Mouse (Mus musculus) lung, embryonic 15.5 days (tissue): ENCODE results near the gene Marveld3. TPM values are rescaled to one million over a fixed set of nuclear protein-coding genes. Genes with fewer than 3 reads are reported as not detected.

Source experiments
- ATAC-seq: fragments of 200-750 bp; cut with Nextera tagmentation; 2 replicates; pipeline ENCODE4 v1.8.0; 2017; ENCODE audit warnings: moderate number of reproducible peaks, borderline replicate concordance; ENCODE audit not compliant: low FRiP score, low TSS enrichment; ENCODE audit errors: extremely low read depth
- H3K27ac ChIP-seq: fragments of 300-500 bp; sonication (generic); 2 replicates; pipeline ENCODE4 v1.5.1; 2015; ENCODE audit warnings: moderate library complexity, mild to moderate bottlenecking, inconsistent platforms
- H3K27me3 ChIP-seq: fragments of 300-500 bp; sonication (generic); 2 replicates; pipeline ENCODE4 v1.6.1; 2015; ENCODE audit warnings: inconsistent platforms
- H3K36me3 ChIP-seq: fragments of 300-500 bp; sonication (generic); 2 replicates; pipeline ENCODE4 v1.6.1; 2015; ENCODE audit warnings: inconsistent platforms
- H3K4me1 ChIP-seq: fragments of 300-500 bp; sonication (generic); 2 replicates; pipeline ENCODE4 v1.6.1; 2015; ENCODE audit warnings: inconsistent platforms
- H3K4me2 ChIP-seq: fragments of 300-500 bp; sonication (generic); 2 replicates; pipeline ENCODE4 v1.6.1; 2015; ENCODE audit warnings: inconsistent platforms, mild to moderate bottlenecking, moderate library complexity
- H3K4me3 ChIP-seq: fragments of 300-500 bp; sonication (generic); 2 replicates; pipeline ENCODE4 v1.5.1; 2015; ENCODE audit warnings: mild to moderate bottlenecking, inconsistent platforms
- H3K9ac ChIP-seq: fragments of 300-500 bp; sonication (generic); 2 replicates; pipeline ENCODE4 v1.6.1; 2015; ENCODE audit warnings: inconsistent platforms
- H3K9me3 ChIP-seq: fragments of 300-500 bp; sonication (generic); 2 replicates; pipeline ENCODE4 v1.6.1; 2016; ENCODE audit warnings: inconsistent platforms
- WGBS: fragments of 180-500 bp; shearing (Covaris S2); methylation state at CpG from one replicate; pipeline ENCODE4 v1.1.7; 2015; 5-methylcytosine and 5-hydroxymethylcytosine counted together
- polyA plus RNA-seq: library from polyadenylated mRNA; unstranded; fragments of >200 nt; fragmentation: Nextera tagmentation; extraction: Ambion mirVana; gene quantifications from 2 replicates; pipeline ENCODE4 v1.2.1, GENCODE M21; 2015

The Marveld3 gene
- polyA plus RNA-seq, 1 experiment from 2014 or later: 9.5 TPM

DNA sequence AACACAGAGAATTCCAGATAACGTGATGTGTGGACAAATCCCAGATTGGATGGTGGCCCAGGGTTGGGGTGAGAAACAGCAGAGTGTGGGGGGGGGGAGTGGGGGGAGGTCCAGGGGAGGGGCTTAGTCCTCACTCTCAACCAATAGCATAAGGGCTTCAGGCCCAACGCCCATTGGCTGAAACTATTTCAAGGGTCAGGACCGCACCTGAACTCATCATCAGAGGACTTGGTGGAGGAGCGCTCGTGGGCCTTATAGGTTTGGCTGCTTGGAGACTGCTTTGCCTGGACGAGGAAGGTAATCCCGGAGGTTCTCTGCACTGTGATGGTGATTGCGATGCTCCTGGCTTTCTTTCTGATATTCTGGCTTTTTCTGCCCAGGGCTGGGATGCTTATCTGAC is 28.2 kb upstream of the Marveld3 start, which contains the start of gene Tat:
Tat (plus strand) TSS at position 214 of the 400 bp plus-strand sequence.
- Histone ChIP-seq H3K4me3 (no peak within 1 kb of the TSS), H3K27me3 (no peaks in the 10 kb centered on the region), H3K9ac (no peak within 1 kb of the TSS), H3K27ac (no peak within 1 kb of the TSS), H3K9me3 (no peaks in the 10 kb centered on the region), H3K36me3 (no peaks in the 10 kb centered on the region), H3K4me2 (no peak within 1 kb of the TSS), H3K4me1 (no peaks in the 10 kb centered on the region)
- no peak for ATAC-seq
- WGBS: 71% methylated on average over 8 of the region's 8 CpGs

DNA sequence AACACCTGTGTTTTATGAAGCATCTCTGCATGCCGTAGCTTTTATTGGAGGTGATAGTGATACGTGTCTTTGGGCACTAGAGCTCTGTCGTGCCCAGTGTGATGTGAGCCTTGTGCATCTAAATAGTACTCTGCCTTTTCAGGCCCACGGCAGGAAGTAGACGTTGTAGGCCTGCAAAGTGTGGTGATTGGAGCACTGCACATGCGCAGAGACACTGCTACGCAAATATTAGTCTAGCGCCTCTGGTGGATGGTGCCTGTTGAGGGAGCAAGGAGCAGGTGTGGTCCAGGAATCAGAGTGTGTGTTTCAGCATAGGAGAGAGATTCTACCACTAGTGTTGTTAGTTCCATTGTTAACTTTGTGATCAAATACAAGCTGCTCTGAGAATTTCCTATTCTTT is 27.1 kb upstream of the Marveld3 start:
- Histone ChIP-seq H3K9ac (no peak overlapping the region), H3K4me2 (no peak overlapping the region), H3K9me3 (no peaks in the 10 kb centered on the region), H3K27me3 (no peaks in the 10 kb centered on the region), H3K4me3 (no peak overlapping the region), H3K36me3 (no peaks in the 10 kb centered on the region), H3K27ac (no peak overlapping the region), H3K4me1 (no peaks in the 10 kb centered on the region)
- ATAC-seq: no peak
- WGBS: 87% methylated on average over 8 of the region's 8 CpGs

DNA sequence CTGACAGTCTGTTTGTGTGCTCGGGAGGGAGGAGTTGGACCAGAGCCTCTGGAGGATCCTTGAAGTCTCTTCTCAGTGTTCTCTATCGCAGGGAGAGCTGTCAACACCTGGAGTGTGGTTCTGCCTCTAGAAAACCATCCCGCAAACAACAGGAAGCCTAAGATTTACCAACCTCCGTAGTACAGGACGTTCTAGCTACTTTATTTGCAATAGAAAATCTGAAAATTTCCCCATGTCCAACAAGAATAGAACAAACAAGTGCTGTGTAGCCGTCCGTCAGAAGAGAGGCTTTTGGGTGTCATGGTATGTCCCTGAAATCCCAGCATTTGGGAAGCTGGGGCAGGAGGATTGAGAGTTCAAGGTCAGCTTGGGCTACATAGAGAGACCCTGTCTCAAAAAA is 25.8 kb upstream of the Marveld3 start:
- no peak overlapping the region for H3K27ac ChIP-seq
- WGBS: 63% methylated on average over 7 of the region's 7 CpGs
- no peaks in the 10 kb centered on the region for H3K9me3 ChIP-seq
- no peak overlapping the region for H3K4me2 ChIP-seq
- no peaks in the 10 kb centered on the region for H3K27me3 ChIP-seq
- no peaks in the 10 kb centered on the region for H3K36me3 ChIP-seq
- no peak for ATAC-seq
- no peak overlapping the region for H3K4me3 ChIP-seq
- no peaks in the 10 kb centered on the region for H3K4me1 ChIP-seq
- no peak overlapping the region for H3K9ac ChIP-seq

DNA sequence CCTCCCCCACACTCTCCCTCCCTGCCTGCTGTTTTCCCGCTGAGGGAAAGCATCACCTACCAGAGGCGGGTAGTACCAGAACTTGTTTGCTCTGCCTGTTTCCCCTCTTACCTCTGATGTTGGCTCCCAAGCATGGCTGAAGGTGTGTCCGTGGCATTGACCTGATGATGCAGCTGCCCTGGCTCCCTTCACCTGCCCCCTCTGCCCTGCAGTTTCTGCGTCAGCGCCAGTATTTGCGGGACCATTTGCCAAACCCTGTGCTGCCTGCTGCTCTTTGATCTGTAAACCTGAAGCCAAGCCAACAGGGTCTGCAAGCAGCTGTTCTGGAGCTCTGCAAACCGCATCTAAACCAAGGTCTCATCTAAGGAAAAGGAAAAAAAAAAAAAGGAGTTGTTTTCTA is 24.4 kb upstream of the Marveld3 start:
- no peak for ATAC-seq
- H3K36me3 ChIP-seq: no peaks in the 10 kb centered on the region
- no peak overlapping the region for H3K9ac ChIP-seq
- no peak overlapping the region for H3K4me2 ChIP-seq
- no peak overlapping the region for H3K27ac ChIP-seq
- 49% methylated on average over 7 of the region's 7 CpGs for WGBS
- H3K27me3 ChIP-seq: no peaks in the 10 kb centered on the region
- H3K4me1 ChIP-seq: no peaks in the 10 kb centered on the region
- no peaks in the 10 kb centered on the region for H3K9me3 ChIP-seq
- no peak overlapping the region for H3K4me3 ChIP-seq

DNA sequence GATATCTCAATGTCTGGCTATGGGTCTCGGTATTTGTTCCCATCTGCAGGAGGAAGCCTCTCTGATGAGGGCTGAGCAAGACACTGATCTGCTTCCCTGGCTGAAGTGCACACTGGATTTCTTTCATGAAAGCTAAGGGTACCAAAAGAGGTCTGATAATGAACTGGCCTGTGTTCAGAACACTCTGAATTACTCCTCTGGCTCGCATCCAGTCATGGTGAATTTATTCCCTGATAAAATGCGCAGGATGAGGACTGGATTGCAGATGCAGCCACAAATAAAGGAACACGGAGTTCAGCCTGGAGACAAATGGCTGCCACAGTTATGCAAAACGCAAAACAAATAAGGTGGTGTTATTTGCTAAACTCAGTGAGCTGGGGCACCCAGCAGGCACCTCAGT is 21.9 kb upstream of the Marveld3 start:
- H3K27me3 ChIP-seq: no peaks in the 10 kb centered on the region
- WGBS: 22% methylated on average over 5 of the region's 5 CpGs
- H3K4me3 ChIP-seq: no peak overlapping the region
- no peak overlapping the region for H3K27ac ChIP-seq
- H3K36me3 ChIP-seq: no peaks in the 10 kb centered on the region
- ATAC-seq: no peak
- no peaks in the 10 kb centered on the region for H3K4me1 ChIP-seq
- H3K9me3 ChIP-seq: no peaks in the 10 kb centered on the region
- no peak overlapping the region for H3K9ac ChIP-seq
- H3K4me2 ChIP-seq: no peak overlapping the region

DNA sequence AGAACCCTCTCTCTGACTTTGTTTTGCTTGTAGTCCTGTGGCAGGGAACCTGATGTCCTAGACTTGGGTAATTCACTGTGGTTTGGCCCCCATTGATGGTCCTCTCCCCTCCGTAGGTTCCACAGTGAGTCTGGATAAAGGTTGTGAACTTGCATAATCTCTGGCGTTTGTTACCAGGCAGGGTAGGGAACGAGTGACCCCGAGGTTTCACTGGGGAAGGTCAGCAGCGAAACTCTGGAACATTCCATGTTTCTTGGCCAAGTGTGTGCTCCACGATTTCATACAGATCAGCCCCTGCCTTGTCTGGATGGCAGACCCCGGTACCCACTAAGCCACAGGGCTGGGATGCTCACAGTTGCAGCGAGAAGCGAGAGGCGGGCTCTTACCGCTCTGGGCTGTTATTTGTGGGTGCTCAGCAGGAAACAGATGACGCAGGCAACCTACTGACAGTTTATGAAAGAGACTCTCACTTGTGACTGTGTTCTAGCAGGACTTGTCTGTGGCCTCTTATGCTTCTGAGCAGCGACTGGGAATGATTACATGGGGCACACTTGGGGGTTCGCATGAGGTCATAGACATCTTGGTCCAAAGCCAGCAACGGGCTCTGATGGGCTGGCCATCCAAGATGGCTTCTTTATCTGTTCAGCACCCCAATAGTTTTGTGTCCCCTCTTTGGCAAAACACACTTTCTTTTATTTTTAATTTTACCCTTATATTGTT is 20.5 kb upstream of the Marveld3 start:
- Histone ChIP-seq H3K4me1 (no peaks in the 10 kb centered on the region), H3K9ac (no peak overlapping the region), H3K4me2 (no peak overlapping the region), H3K4me3 (no peak overlapping the region), H3K27ac (no peak overlapping the region), H3K27me3 (no peaks in the 10 kb centered on the region), H3K36me3 (no peaks in the 10 kb centered on the region), H3K9me3 (no peaks in the 10 kb centered on the region)
- no peak for ATAC-seq
- 73% methylated on average over 15 of the region's 15 CpGs for WGBS

DNA sequence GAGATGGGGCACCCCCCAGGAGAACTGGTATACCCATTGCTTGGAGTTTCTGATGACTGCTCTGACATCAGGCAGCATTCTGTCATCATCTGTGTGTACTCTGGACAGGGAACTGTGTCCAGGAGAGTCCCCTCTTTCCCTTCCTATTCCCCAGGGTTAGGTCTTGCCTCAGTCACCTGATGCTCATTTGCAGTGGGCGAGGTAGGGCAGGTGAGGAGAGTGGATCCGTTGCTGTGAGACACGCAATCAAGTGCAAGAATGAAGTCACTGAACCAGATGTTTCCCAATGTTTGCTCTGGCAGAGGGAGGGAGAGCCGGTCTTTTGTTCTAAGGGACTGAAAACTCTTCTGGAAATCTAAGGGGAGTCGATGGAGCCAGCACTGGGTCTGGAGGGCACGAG is 17.3 kb upstream of the Marveld3 start:
- no peak overlapping the region for H3K9ac ChIP-seq
- 55% methylated on average over 6 of the region's 6 CpGs for WGBS
- no peak for ATAC-seq

DNA sequence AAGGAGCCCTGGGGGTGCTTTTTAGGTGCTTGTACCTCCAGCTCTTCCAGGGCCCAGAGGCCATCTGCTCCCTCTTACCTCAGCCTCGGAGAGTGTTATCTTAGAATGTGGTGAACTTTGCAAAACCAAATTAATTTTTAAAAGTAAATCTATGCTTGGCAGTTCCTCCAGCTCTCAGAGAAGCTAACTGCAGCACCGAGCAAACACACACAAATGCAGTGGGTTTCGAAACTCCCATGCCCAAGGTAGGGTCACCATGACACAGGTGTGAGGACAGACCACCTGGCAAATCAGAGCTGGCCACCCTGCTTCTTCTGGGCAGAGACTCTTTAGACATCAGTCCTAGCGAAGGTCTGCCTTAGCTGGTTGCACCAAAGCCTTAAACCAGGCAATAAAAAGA is 10.9 kb upstream of the Marveld3 start:
- no peak for ATAC-seq
- Histone ChIP-seq H3K4me2 (no peak overlapping the region), H3K27ac (no peak overlapping the region), H3K9ac (no peak overlapping the region), H3K9me3 (no peaks in the 10 kb centered on the region), H3K27me3 (peaks cover 23% of the 10 kb centered on the region), H3K36me3 (no peaks in the 10 kb centered on the region), H3K4me1 (no peaks in the 10 kb centered on the region), H3K4me3 (no peak overlapping the region)
- WGBS: 70% methylated on average over 4 of the region's 4 CpGs

More for the DNA sequence above, 17.3 kb upstream of the Marveld3 start:
- no peak overlapping the region for H3K4me3 ChIP-seq
- H3K9me3 ChIP-seq: no peaks in the 10 kb centered on the region
- no peaks in the 10 kb centered on the region for H3K27me3 ChIP-seq
- H3K36me3 ChIP-seq: no peaks in the 10 kb centered on the region
- H3K4me2 ChIP-seq: no peak overlapping the region
- H3K27ac ChIP-seq: no peak overlapping the region
- no peaks in the 10 kb centered on the region for H3K4me1 ChIP-seq

DNA sequence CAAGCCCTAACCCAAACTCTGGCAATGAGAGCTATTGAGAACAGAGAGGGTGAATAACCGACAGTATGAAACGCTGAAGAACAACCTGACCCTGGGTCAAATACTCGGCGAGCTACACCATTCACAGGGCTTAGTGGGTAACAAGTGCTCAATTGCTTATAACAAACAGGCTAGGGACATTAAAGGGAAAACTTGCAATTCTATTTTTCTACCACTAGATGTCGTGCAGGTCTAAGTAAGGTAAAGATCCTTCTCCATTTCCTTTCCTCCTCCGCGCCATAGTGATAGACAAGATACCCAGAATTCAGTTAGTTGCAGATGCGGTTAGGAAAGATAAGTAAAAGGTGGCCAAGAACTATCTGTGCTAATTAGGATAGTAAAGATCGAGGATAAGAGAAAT is 8.3 kb upstream of the Marveld3 start:
- H3K9me3 ChIP-seq: no peaks in the 10 kb centered on the region
- no peak overlapping the region for H3K9ac ChIP-seq
- H3K4me3 ChIP-seq: no peak overlapping the region
- H3K27me3 ChIP-seq: peaks cover 24% of the 10 kb centered on the region
- 5% methylated on average over 9 of the region's 9 CpGs for WGBS
- H3K4me1 ChIP-seq: no peaks in the 10 kb centered on the region
- H3K27ac ChIP-seq: no peak overlapping the region
- H3K36me3 ChIP-seq: no peaks in the 10 kb centered on the region
- no peak overlapping the region for H3K4me2 ChIP-seq
- ATAC-seq: no peak

DNA sequence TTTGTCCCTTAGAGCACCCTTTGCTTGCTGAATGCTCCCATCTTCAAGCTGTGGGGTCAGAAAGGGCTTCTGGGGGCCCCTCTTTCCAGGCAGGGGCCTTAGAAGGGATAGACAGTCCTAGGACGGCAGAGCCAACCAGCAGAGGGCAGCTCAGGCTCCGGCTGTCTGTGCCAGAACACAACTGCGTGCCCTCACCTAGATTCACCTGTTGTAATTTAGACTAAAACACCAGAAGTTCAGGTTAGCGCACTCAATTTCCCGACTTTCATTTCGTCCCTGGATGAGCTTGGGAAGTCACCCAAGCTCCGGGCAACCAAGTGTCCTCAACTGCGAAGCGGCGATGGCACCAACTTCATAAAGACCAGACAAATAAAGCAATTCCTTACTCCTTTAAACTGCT is 6.8 kb upstream of the Marveld3 start:
- H3K9me3 ChIP-seq: no peaks in the 10 kb centered on the region
- no peaks in the 10 kb centered on the region for H3K36me3 ChIP-seq
- WGBS: 52% methylated on average over 10 of the region's 10 CpGs
- H3K27me3 ChIP-seq: peaks cover 27% of the 10 kb centered on the region
- no peaks in the 10 kb centered on the region for H3K4me1 ChIP-seq
- H3K4me3 ChIP-seq: no peak overlapping the region
- no peak overlapping the region for H3K4me2 ChIP-seq
- ATAC-seq: no peak
- no peak overlapping the region for H3K9ac ChIP-seq
- H3K27ac ChIP-seq: no peak overlapping the region

DNA sequence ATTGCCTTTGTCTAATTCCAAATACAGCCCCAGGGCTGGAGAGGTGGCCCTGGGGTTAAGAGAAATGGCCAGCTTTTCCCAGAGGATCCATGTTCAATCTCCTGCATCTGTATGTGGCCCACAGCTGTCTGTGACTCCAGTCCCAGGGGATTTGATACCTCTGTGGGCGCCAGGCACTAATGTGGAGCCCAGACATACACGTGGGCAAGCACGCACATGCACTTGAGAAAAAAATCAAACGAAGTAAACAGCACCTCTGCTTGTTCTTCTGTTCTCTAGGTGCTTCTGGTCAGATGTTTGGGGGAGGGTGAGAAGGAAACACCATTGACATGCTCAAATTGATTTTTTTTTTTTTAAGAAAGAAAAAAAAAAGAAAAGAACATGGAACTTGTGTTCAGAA is 2.1 kb upstream of the Marveld3 start:
- Histone ChIP-seq H3K4me2 (no peak overlapping the region), H3K4me3 (no peak overlapping the region), H3K9me3 (no peaks in the 10 kb centered on the region), H3K36me3 (no peaks in the 10 kb centered on the region), H3K4me1 (peaks cover 11% of the 10 kb centered on the region), H3K27me3 (peaks cover 52% of the 10 kb centered on the region), H3K9ac (no peak overlapping the region), H3K27ac (no peak overlapping the region)
- ATAC-seq: no peak
- WGBS: 59% methylated on average over 4 of the region's 4 CpGs

DNA sequence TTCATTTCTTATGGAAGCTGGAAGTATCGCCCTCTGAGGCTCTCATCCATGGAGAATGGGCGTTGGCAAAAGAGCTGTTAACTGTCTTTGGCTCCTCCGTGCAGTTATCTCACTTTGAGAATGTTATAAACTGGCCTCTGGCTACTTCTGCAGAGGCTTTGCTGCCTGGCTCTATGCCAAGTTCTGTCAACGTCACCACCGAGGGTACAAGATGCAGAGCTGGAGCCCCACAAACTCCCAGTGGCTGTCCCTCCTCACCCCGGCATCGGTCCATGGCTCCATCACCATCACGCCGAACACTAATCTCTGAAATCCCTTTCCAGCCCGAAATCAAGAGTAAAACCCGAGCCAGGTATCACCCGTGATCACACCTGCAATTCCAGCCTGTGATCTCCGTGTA is 1.4 kb upstream of the Marveld3 start:
- Histone ChIP-seq H3K27me3 (peaks cover 45% of the 10 kb centered on the region), H3K36me3 (no peaks in the 10 kb centered on the region), H3K9ac (no peak overlapping the region), H3K4me1 (peaks cover 15% of the 10 kb centered on the region), H3K4me3 (no peak overlapping the region), H3K27ac (no peak overlapping the region), H3K9me3 (no peaks in the 10 kb centered on the region), H3K4me2 (no peak overlapping the region)
- ATAC-seq: no peak
- WGBS: 49% methylated on average over 13 of the region's 13 CpGs

DNA sequence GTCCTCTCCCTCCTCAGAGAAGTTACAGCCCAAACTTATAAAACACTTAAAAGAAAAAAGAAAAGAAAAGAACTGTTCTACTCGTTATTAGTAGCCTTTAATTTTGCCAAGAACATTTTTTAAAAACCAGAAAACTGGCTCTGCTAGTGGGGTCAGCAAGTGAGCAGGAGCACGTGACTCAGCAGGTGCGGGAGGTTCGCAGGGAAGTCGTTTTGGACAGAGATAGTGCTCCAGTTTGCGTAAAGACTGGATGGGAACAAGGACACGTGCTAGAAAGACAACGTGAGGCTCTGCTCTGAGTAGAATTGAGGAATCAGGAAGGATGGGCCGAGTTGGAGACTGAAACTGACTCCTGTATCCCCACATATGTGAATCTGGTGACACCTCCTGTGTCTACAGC is 893 bp upstream of the Marveld3 start:
- ATAC-seq: no peak
- WGBS: 59% methylated on average over 9 of the region's 9 CpGs
- H3K9ac ChIP-seq: no peak overlapping the region

More for the DNA sequence above, 893 bp upstream of the Marveld3 start:
- Histone ChIP-seq H3K4me2 (no peak overlapping the region), H3K9me3 (no peaks in the 10 kb centered on the region), H3K4me3 (no peak overlapping the region), H3K27ac (no peak overlapping the region), H3K27me3 (peaks cover 40% of the 10 kb centered on the region), H3K4me1 (peaks cover 20% of the 10 kb centered on the region), H3K36me3 (no peaks in the 10 kb centered on the region)
